Mouse (Mus musculus) lung, postnatal 25 days (tissue): Measurements from ENCODE around the gene Shc1.
"Not testable (repeated sequence)": the region's sequence is repeated elsewhere in the genome, so short reads cannot be mapped to it uniquely, and the experiment has no call there.

ENCODE experiments used
- DNase-seq: peaks from one replicate; pipeline ENCODE4 v3.0.0; 2022; ENCODE audit warnings: low spot score

Shc1 gene

DNA sequence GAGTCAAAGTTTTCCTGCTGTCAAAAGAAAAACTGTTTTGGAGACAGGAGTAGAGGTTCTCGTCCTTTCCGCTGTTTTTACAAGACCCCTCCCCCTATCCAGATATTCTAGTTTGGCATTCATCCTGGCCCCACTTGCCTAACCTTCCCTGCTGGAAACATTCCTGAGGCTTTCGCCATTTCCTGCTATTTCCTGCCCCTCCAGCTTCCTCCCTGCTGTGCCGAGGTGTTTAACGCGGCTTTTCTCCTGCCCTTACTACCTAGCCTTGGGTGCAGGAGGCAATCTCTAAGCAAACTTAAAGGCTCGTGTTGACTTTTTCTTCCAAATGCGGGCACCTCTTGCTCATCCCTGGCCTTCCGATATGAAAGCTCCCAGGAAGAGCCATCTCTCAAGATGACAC, 1.3 kb downstream of the Shc1 start:
- DNase-seq, result peak; percentile 82

DNA sequence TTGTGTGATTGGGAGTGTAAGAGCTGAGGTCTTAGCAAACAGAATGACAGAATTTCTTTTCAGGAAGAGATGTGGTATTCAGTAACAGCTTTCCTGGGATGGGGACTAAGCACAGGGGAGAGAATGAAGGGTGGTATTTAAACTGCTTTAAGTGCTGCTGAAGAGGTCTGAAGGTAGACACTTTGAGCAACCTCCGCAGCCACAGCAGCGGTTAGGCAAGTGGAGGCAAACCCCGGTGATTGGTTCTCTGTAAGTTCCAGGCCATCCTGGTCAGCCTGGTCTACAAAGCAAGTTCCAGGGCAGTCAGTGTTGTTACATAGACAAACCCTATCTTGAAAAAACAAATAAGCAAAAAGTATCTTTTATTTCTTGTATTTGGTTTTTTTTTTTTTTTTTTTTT, 1.7 kb downstream of the Shc1 start:
- DNase-seq, result no peak

- DNase-seq, result no peak
These were observed 2.2 kb downstream of the Shc1 start for GRCm38 (mm10) chr3:89420421-89420820.

DNA sequence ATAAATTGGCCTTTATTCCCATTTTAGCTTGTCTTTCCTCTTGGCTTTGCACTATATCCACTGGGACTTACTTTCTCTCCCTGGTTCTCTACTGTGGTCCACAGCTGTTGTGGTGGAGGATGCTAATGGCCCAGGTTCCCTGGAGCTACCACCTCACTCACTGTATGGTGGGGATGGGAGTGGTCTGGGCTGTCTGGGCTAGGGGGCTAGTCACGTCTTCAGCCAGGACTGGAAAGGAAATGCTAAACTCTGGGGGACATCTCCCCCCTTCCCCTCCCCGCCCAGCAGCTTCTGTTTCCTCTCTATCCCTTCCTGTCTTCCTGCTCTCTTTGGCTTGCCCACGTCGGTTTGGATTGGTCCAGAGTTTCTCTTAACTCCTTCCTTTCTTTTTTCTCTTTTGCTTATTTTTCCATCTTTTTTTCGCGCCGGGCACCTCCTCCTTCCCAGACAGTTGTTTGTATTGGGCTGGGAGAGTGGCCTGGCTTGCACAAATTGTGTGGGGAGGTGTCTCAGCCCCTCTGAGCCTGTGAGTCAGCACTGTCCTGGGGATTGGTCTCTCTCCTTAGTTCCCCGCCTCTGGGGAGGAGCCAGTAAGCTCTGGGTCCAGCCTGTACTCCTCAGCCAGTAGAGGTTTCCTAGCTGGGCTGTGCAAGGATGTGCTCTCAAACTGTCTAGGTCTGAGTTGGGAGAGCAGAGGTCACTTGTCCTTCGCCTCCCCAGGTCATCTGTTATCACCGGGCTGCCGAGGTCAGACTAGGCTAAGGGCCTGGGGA, 2.9 kb downstream of the Shc1 start:
- DNase-seq, result peak; percentile 92

DNA sequence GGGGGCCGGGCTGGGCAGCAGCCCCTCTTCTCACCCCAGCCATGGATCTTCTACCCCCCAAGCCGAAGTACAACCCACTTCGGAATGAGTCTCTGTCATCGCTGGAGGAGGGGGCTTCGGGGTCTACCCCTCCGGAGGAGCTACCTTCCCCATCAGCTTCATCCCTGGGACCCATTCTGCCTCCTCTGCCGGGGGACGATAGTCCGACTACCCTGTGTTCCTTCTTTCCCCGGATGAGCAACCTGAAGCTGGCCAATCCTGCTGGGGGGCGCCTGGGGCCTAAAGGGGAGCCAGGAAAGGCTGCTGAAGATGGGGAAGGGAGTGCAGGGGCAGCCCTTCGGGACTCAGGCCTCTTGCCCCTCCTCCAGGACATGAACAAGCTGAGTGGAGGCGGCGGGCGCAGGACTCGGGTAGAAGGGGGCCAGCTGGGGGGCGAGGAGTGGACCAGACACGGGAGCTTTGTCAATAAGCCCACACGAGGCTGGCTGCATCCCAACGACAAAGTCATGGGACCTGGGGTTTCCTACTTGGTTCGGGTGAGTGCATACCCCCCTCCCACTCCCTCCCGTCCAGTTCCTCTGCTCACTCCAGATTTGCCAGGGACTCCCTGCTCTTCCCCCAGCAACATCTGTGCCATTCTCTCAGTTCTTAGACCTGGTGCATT, 3.7 kb downstream of the Shc1 start:
- DNase-seq, result no peak

DNA sequence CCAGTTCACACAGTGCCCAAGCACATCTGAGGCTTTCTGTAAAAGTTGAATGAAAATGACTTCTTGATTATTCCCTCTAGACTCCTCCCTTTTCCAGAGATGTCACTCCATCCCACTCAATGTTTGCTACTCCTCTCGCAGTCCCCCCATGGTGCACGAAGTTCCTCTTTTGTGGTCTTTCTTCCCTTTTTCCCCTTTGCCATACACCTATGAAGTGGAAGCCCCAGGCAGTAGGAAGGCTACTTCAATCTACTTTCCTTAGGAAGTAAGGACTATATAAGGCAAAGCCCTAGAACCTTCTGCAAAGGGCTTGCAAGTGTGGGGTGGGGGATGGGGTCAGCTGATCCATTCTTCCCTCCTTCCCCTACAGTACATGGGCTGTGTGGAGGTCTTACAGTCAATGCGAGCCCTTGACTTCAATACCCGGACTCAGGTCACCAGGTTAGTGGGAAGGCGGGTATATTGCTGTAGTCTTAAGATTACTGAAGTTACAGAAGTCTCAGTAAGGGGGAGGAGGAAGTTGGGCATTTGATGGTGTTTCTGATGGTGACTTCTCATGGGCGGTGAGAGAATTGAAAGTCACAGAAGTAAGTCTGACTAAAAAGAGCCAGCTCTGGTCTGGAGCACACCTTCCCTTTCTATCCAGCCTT, 4.4 kb downstream of the Shc1 start:
- no peak for DNase-seq

GRCm38 (mm10) chr3:89424416-89425140, 6.3 kb downstream of the Shc1 start:
- DNase-seq, result no peak

DNA sequence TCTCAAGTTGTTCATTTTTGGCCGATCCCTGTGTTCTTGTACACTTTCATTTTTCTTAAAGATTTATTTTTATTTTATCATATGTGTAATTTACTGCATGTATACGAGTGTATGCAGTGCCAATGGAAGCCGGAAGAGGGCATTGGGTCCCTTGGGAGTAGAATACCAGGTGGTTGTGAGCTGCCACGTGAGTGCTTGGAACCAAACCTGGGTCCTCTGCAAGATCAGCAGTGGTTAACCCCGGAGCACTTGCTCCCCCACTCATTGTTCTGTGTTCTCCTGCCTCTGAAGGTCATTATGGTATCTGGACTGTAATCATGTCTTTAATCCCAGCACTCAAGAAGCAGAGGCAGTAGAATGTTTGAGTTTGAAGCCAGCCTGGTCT, 6.9 kb downstream of the Shc1 start:
- no peak for DNase-seq

GRCm38 (mm10) chr3:89425876-89426275, 7.6 kb downstream of the Shc1 start:
- DNase-seq, result no peak

GRCm38 (mm10) chr3:89429021-89429420, 10.8 kb downstream of the Shc1 start:
- not testable (repeated sequence) for DNase-seq

- peak; percentile 98 for DNase-seq
These were observed 12.2 kb downstream of the Shc1 start, which contains the start of gene Pygo2 for GRCm38 (mm10) chr3:89430171-89431159. Gene Pygo2, plus strand, starts transcription at chr3:89430214.

- no peak for DNase-seq
These were observed 14.4 kb downstream of the Shc1 start for GRCm38 (mm10) chr3:89432606-89433005.

DNA sequence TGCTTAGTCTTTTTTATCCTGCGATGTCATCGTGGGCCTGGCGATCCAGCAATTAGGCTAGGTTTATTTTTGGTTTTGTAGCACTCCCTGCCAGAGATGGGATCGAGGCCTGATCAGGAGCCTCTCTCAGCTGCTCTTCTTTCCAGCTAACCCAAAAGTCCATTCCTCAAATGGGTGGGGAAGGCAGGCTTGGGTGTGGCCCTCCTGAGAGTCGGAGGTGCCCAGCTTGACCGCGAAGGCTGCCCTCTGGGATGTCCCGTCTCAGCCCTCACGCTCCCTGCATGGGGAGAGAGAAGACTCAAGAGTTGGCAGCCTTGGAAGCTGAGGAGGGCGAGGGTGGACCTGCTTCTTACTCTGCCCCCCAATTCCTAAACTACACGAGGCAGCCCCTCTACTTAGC, 16.3 kb downstream of the Shc1 start:
- DNase-seq, result no peak

DNA sequence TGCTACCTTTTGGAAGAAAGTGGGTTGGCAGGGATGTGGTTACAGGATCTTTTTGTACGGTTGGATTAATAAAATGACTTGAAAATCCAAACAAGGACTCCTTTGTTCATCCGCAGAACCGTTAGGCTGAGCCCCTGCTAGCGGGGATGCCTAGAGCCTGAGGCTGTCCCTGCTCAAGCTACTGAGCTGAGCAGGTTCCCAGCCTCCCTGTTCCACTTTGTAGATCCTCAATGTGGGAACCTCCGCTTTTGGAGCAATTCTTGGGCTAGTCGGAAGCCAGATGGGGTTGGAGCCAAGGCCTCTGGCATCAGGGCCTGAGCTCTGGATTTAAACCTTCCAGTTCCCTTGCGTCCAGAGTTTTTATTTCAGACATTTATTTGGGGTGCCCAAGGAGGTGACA, 16.8 kb downstream of the Shc1 start:
- DNase-seq, result no peak

DNA sequence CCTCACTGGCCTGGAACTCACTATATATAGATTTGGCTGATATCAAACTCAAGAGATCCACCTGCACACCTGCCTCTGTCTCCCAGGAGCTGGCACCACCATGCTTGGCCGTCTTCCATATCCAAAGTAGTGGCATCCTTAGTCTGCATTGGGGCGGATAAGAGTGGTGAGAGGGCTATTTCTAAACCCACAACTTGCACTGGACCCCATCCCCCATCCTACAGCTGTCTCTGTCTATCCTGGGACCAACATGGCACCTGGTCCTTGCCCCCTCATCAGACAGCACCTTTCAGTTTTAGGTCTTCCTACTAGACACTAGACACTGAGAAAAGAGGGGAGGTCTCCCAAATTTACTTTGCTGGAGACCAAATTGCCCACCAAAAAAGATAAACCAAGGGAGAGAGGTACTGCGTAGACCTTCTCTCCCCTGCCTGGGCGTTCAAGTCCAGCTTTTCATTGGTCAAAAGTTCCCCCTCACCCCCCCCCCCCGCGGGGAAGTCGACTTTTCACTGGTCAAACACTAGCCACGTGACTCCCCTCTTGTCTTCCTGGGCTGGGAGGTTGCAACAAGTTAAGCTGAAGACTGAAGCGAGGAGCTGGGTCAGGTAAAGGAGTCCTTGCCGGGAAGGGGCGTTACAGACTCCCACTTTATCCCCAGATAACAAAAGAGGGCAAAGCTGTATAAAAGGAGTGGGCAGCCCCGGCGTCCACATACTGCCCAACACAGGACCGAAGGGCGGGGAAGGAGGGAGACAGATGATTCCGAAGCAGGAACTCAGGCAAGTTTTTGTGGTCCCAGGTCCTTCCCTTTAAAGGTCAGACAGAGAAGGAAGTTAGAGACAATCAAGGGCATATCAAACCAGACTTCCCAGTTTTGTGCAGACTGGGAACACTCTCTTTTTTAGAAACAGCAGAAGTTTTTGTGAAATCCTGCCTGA, 18.2 kb downstream of the Shc1 start, which contains the start of gene Pbxip1:
Pbxip1 (plus strand) TSS at position 531 of the 938 bp plus-strand sequence.
- DNase-seq, result peak; percentile 88

GRCm38 (mm10) chr3:89437269-89437668, 19.0 kb downstream of the Shc1 start:
- DNase-seq, result peak; percentile 75

- DNase-seq, result no peak
These were observed 22.4 kb downstream of the Shc1 start for GRCm38 (mm10) chr3:89440691-89441090.

- DNase-seq, result no peak
These were observed 30.7 kb downstream of the Shc1 start for GRCm38 (mm10) chr3:89448720-89449537.

DNA sequence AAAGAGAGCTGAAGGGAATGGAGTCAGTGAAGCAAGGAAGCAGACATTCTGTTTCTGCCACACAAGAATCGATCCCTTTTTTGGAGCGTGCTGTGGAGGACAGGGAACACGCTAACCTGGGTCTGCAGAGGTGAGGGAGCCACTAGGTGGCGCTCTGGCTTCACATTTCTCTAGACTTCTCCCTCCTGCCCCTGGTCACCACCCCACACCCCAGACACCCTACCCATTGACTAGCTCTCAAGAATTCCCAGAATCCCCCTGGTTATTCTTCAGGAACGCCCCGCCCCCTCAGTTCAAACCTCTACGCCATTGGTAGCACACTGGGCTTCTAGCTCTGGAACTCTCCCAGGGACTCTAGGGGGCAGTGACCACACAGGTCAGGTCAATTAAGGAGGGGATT, 31.3 kb downstream of the Shc1 start:
- DNase-seq, result peak; percentile 80
